Mouse (Mus musculus): ENCODE measurements around the gene Golgb1. TPM values are rescaled to one million over a fixed set of nuclear protein-coding genes. Genes with fewer than 3 reads are reported as not detected.

Golgb1 gene
- polyA plus RNA-seq, 1 experiment from 2014 or later: 73.7 TPM

- Histone ChIP-seq H3K4me1 (replicated peaks; ENCODE audit: control insufficient read depth, insufficient read depth, low read length) (no peaks in the 10 kb centered on the region), H3K27ac (ENCODE audit: low read depth, low read length) (no peak overlapping the region), H3K4me3 (ENCODE audit: low read depth, low read length) (no peak overlapping the region), H3K36me3 (ENCODE audit: control insufficient read depth, insufficient read depth) (peaks cover 88% of the 10 kb centered on the region), H3K27me3 (replicated peaks; ENCODE audit: control insufficient read depth, insufficient read depth, low read length) (no peaks in the 10 kb centered on the region), H3K4me2 (replicated peaks; ENCODE audit: low read depth) (no peak overlapping the region), H3K9me3 (ENCODE audit: control insufficient read depth) (no peaks in the 10 kb centered on the region), H3K9ac (ENCODE audit: low read depth, low read length) (no peak overlapping the region)
- WGBS: 91% methylated on average over 7 of the region's 7 CpGs
- ATAC-seq: no peak
- no peak for TF ChIP-seq CTCF (IDR thresholded peaks at IDR 0.05; ENCODE audit: low read depth)
These were observed 54.3 kb downstream of the Golgb1 start for GRCm38 (mm10) chr16:36929216-36929615.

DNA sequence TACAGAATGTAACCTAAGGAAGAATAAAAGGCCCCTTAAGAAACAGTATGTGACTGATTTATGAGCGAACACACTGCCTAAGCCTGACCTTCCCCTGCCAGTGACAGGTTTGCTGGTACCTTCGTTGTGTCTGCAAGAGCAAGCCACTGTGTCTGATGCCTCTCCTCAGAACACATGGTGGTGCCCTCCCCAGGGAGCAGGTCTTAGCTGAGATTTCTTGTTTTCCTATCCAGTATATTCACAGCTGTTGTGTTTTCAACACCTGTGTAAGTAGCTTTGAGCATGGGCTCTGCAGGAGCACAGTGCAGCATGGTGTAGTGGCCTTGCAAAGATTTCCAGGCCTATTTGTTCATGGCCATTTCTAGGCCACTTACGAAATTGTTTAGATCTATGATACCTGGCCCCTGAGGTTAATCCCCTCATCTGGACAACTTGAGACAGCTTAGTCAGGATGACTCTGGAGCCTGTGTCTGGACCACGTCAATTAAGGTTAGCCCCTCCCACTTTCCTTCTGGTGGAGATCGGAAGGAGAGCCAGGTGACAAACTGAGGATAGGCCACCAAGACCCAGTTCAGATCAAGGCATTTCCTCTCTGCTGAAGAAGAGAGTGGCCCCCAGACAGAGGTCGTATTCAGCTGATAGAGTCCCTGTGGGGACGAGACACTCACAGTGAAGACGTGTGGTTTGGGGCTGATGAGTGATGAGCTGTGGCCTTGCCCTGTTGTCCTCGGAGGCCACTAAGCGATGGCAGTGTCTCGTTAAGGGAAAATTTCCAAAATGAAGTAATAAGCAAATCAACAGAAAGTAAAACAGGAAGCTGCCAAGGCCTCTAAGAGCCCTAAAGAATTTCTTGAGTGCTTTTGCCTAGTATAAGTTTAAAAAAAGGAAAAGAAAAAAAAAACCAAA lies 55.5 kb downstream of the Golgb1 start:
- TF ChIP-seq CTCF (IDR thresholded peaks at IDR 0.05; ENCODE audit: low read depth): no peak
- WGBS: 70% methylated on average over 11 of the region's 11 CpGs
- no peak overlapping the region for H3K4me3 ChIP-seq (ENCODE audit: low read depth, low read length)
- H3K9ac ChIP-seq (ENCODE audit: low read depth, low read length): no peak overlapping the region
- no peaks in the 10 kb centered on the region for H3K9me3 ChIP-seq (ENCODE audit: control insufficient read depth)
- H3K27ac ChIP-seq (ENCODE audit: low read depth, low read length): no peak overlapping the region
- no peaks in the 10 kb centered on the region for H3K27me3 ChIP-seq (replicated peaks; ENCODE audit: control insufficient read depth, insufficient read depth, low read length)
- ATAC-seq: no peak
- H3K4me2 ChIP-seq (replicated peaks; ENCODE audit: low read depth): no peak overlapping the region
- no peaks in the 10 kb centered on the region for H3K4me1 ChIP-seq (replicated peaks; ENCODE audit: control insufficient read depth, insufficient read depth, low read length)
- H3K36me3 ChIP-seq (ENCODE audit: control insufficient read depth, insufficient read depth): peaks cover 76% of the 10 kb centered on the region

GRCm38 (mm10) chr16:36931381-36931780 lies 56.4 kb downstream of the Golgb1 start:
- Histone ChIP-seq H3K4me1 (replicated peaks; ENCODE audit: control insufficient read depth, insufficient read depth, low read length) (no peaks in the 10 kb centered on the region), H3K4me3 (ENCODE audit: low read depth, low read length) (no peak overlapping the region), H3K9ac (ENCODE audit: low read depth, low read length) (no peak overlapping the region), H3K27me3 (replicated peaks; ENCODE audit: control insufficient read depth, insufficient read depth, low read length) (no peaks in the 10 kb centered on the region), H3K9me3 (ENCODE audit: control insufficient read depth) (no peaks in the 10 kb centered on the region), H3K36me3 (ENCODE audit: control insufficient read depth, insufficient read depth) (peaks cover 67% of the 10 kb centered on the region), H3K27ac (ENCODE audit: low read depth, low read length) (no peak overlapping the region; the same call in 1 of the 2 replicates), H3K4me2 (replicated peaks; ENCODE audit: low read depth) (no peak overlapping the region)
- no peak for ATAC-seq
- WGBS: 94% methylated on average over 10 of the region's 10 CpGs
- no peak for TF ChIP-seq CTCF (IDR thresholded peaks at IDR 0.05; ENCODE audit: low read depth)

- Histone ChIP-seq H3K36me3 (ENCODE audit: control insufficient read depth, insufficient read depth) (peaks cover 61% of the 10 kb centered on the region), H3K27ac (ENCODE audit: low read depth, low read length) (no peak overlapping the region), H3K9ac (ENCODE audit: low read depth, low read length) (no peak overlapping the region), H3K27me3 (replicated peaks; ENCODE audit: control insufficient read depth, insufficient read depth, low read length) (no peaks in the 10 kb centered on the region), H3K4me2 (replicated peaks; ENCODE audit: low read depth) (no peak overlapping the region), H3K4me1 (replicated peaks; ENCODE audit: control insufficient read depth, insufficient read depth, low read length) (no peaks in the 10 kb centered on the region), H3K4me3 (ENCODE audit: low read depth, low read length) (no peak overlapping the region), H3K9me3 (ENCODE audit: control insufficient read depth) (no peaks in the 10 kb centered on the region)
- 85% methylated on average over 3 of the region's 3 CpGs for WGBS
- ATAC-seq: no peak
- no peak for TF ChIP-seq CTCF (IDR thresholded peaks at IDR 0.05; ENCODE audit: low read depth)
These were observed 57.0 kb downstream of the Golgb1 start for GRCm38 (mm10) chr16:36931976-36932375.

DNA sequence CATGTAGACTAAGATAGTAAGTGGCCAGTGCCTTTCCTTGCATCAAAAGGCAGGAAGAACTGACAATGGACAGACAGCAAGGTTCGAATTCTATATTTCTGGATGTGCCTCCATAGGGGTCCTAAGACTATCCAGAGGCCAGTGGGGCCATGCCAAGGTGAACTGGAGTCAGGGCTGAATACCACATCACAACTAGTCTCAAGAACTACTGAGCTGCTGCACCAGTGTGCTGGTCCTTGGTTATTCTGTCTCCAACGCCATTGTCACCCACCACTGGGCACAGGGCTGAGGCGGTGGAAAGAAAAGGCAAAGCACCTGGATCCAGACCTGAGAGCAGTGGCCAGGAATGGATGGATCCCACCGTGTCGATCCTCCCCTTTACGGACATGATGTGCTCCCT lies 57.6 kb downstream of the Golgb1 start:
- ATAC-seq: no peak
- TF ChIP-seq CTCF (IDR thresholded peaks at IDR 0.05; ENCODE audit: low read depth): no peak
- H3K4me2 ChIP-seq (replicated peaks; ENCODE audit: low read depth): no peak overlapping the region
- H3K27ac ChIP-seq (ENCODE audit: low read depth, low read length): no peak overlapping the region
- no peaks in the 10 kb centered on the region for H3K9me3 ChIP-seq (ENCODE audit: control insufficient read depth)
- H3K36me3 ChIP-seq (ENCODE audit: control insufficient read depth, insufficient read depth): peaks cover 55% of the 10 kb centered on the region
- 97% methylated on average over 6 of the region's 6 CpGs for whole genome bisulfite sequencing
- H3K4me1 ChIP-seq (replicated peaks; ENCODE audit: control insufficient read depth, insufficient read depth, low read length): no peaks in the 10 kb centered on the region
- no peaks in the 10 kb centered on the region for H3K27me3 ChIP-seq (replicated peaks; ENCODE audit: control insufficient read depth, insufficient read depth, low read length)
- H3K9ac ChIP-seq (ENCODE audit: low read depth, low read length): no peak overlapping the region
- H3K4me3 ChIP-seq (ENCODE audit: low read depth, low read length): no peak overlapping the region

- TF ChIP-seq CTCF (IDR thresholded peaks at IDR 0.05; ENCODE audit: low read depth): no peak
- H3K27me3 ChIP-seq (replicated peaks; ENCODE audit: control insufficient read depth, insufficient read depth, low read length): no peaks in the 10 kb centered on the region
- no peaks in the 10 kb centered on the region for H3K4me1 ChIP-seq (replicated peaks; ENCODE audit: control insufficient read depth, insufficient read depth, low read length)
- 24% methylated on average over 6 of the region's 6 CpGs for whole genome bisulfite sequencing
- peak overlapping the region; percentile 40 for H3K4me2 ChIP-seq (replicated peaks; ENCODE audit: low read depth)
- peaks cover 38% of the 10 kb centered on the region for H3K36me3 ChIP-seq (ENCODE audit: control insufficient read depth, insufficient read depth)
- no peak overlapping the region for H3K4me3 ChIP-seq (ENCODE audit: low read depth, low read length)
- peak overlapping the region; percentile 72 for H3K27ac ChIP-seq (ENCODE audit: low read depth, low read length)
- no peak overlapping the region for H3K9ac ChIP-seq (ENCODE audit: low read depth, low read length)
- peak; percentile 71 for ATAC-seq
- H3K9me3 ChIP-seq (ENCODE audit: control insufficient read depth): no peaks in the 10 kb centered on the region
These were observed 59.3 kb downstream of the Golgb1 start for GRCm38 (mm10) chr16:36934131-36934840.
